Comparison of ENCODE assay signal across 1 mouse cellular context in the genomic region with DNA sequence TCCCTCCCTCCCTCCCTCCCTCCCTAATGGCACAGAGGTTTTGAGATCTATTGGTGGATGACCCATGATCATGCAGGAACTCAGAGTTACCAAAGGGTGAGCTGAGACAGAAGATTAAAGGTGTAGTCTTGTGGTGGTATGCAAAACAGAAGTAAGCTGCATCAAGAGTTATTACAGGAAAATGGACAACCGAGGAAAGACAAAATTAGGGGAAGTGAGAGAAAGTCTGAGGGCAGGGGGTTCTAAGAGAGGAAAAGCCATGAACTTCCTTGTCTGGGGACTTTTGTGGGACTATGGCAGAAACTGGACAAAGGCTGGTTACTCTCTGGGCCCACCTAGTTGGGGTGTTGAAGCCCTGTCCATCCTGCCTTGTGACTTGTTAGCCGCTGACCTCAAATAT. TPM values are rescaled to one million over a fixed set of nuclear protein-coding genes. Genes with fewer than 3 reads are reported as not detected.
"Had no signal": no experiment of that assay in that cellular context is flagged by ENCODE, and none has a peak within 500 bp of the region (broad histone marks: within the 10 kb centered on the region; RNA-seq: fewer than 3 reads in every experiment).

No protein-coding gene starts in this region.

RNA-seq across cellular contexts. Expression of a gene that starts 11.0 kb away (rescaled TPM):
- total RNA-seq: neutrophil, adult 5-6 weeks had no signal

RNA-seq across cellular contexts. Expression of a gene that starts 24.5 kb away (rescaled TPM):
- total RNA-seq: neutrophil, adult 5-6 weeks had no signal

RNA-seq across cellular contexts. Expression of a gene that starts 43.8 kb away (rescaled TPM):
- total RNA-seq: neutrophil, adult 5-6 weeks had no signal
